In the genomic region with DNA sequence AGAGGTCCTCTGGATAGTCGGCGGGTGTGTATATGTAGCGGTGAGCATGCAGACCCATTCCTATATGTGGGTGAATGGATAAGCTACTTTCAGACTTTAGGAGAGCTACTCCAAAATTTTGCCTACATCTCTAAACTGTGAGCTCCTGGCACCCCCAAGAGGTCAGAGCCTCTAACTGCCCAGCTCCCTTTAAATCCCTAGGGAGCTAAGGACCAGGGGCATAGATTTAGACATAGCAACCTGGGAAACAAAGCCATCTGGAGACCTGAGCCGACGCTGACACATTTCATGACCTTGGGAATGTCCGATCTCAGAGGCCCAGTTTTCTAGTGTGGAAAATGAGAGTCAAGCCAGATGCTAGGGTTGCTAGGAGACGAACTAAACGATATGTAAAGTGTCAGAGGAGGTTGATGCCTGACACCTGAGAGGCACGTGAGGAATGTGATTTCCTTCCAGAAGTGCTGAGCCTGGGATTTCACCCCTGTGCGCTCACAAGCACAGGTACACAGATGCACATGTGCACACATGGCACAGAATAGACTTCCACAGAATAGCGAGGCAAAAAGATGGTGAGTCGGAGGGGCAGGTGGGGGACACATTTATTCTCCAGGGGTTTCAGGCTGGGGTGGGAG, we compare ENCODE assay signal across 8 mouse cellular contexts. TPM values are rescaled to one million over a fixed set of nuclear protein-coding genes. Genes with fewer than 3 reads are reported as not detected.
DNase-seq lines count a peak whose midpoint lies in the region; ATAC-seq and TF ChIP-seq lines count a peak whose summit lies in the region.
"Had no signal": no experiment of that assay in that cellular context is flagged by ENCODE, and none has a peak within 500 bp of the region (broad histone marks: within the 10 kb centered on the region; RNA-seq: fewer than 3 reads in every experiment).

No protein-coding gene starts in this region.

- no peaks in the 10 kb centered on the region for H3K9me3 ChIP-seq in heart, embryonic 13.5 days

- ATAC-seq in heart, embryonic 13.5 days (ENCODE audit: extremely low read depth, insufficient number of reproducible peaks, low FRiP score, low TSS enrichment) = 0 out of 2 replicates have a peak, but pooled peaks have one; percentile 10
- no peak for ATAC-seq in megakaryocyte, adult 5-6 weeks (ENCODE audit: poor library complexity, severe bottlenecking)

- TF ChIP-seq CTCF in cerebellum, adult 2 months (IDR thresholded peaks at IDR 0.05; ENCODE audit: borderline replicate concordance, insufficient read depth, low read depth, low read length) = peak; percentile 71

- no peak overlapping the region for H3K4me2 ChIP-seq in heart, embryonic 13.5 days

- no peaks in the 10 kb centered on the region for H3K4me1 ChIP-seq in cerebellum, adult 2 months (ENCODE audit: control insufficient read depth, insufficient read depth, low read length)
- H3K4me1 ChIP-seq in heart, embryonic 13.5 days = peaks cover 5% of the 10 kb centered on the region

- H3K4me3 ChIP-seq in cerebellum, adult 2 months (replicated peaks; ENCODE audit: insufficient read depth, low read depth, low read length) = no peak overlapping the region
- no peak overlapping the region for H3K4me3 ChIP-seq in heart, embryonic 13.5 days
- H3K4me3 ChIP-seq: myocyte had no signal

- no peak overlapping the region for H3K27ac ChIP-seq in cerebellum, adult 2 months (ENCODE audit: insufficient read depth, low read length)
- H3K27ac ChIP-seq in heart, embryonic 13.5 days (replicated peaks) = no peak overlapping the region

- 40% methylated on average over 12 of the region's 12 CpGs for WGBS in cerebellum, adult 2 months
- 30% methylated on average over 12 of the region's 12 CpGs for WGBS in heart, embryonic 13.5 days

- no peaks in the 10 kb centered on the region for H3K36me3 ChIP-seq in heart, embryonic 13.5 days

- H3K27me3 ChIP-seq in cerebellum, adult 2 months (ENCODE audit: control insufficient read depth, insufficient read depth, low read length) = no peaks in the 10 kb centered on the region
- H3K27me3 ChIP-seq in heart, embryonic 13.5 days (replicated peaks) = no peaks in the 10 kb centered on the region; the same call in 1 of the 2 replicates

- H3K9ac ChIP-seq in heart, embryonic 13.5 days = peak overlapping the region; percentile 44; the same call in 1 of the 2 replicates

- peak; percentile 66 for DNase-seq in testis, postnatal 10 days (ENCODE audit: low spot score)
- no peak for DNase-seq in testis, postnatal 14 days (ENCODE audit: low spot score)
- DNase-seq in cerebellum, adult 2 months = peak; percentile 23 to 38
- peak; percentile 70 for DNase-seq in kidney, postnatal 10 days
- DNase-seq in lung, postnatal 10 days = peak; percentile 82

- TF ChIP-seq POLR2A in cerebellum, adult 2 months (IDR thresholded peaks at IDR 0.05; ENCODE audit: borderline replicate concordance, insufficient read depth, low read length) = no peak

RNA-seq across cellular contexts. Expression of a gene that starts 5.4 kb away (rescaled TPM):
- not detected in 2 replicates for polyA plus RNA-seq in cerebellum, adult 2 months (2012; rRNA removed)
- polyA plus RNA-seq in heart, embryonic 13.5 days (2015; fragmentation: Nextera tagmentation; extraction: Ambion mirVana) = not detected in 2 replicates
- not detected in 2 replicates for total RNA-seq in megakaryocyte, adult 5-6 weeks (2015)
- not detected in 2 replicates for total RNA-seq in megakaryocyte, adult 5-6 weeks (2017)
- polyA plus RNA-seq: myocyte had no signal

RNA-seq across cellular contexts. Expression of a gene that starts 14.2 kb away (rescaled TPM):
- not detected in 2 replicates for polyA plus RNA-seq in cerebellum, adult 2 months (2012; rRNA removed)
- polyA plus RNA-seq in heart, embryonic 13.5 days (2015; fragmentation: Nextera tagmentation; extraction: Ambion mirVana) = 3.2 and 9.9 TPM in 2 replicates
- total RNA-seq in megakaryocyte, adult 5-6 weeks (2015) = 7.8 and 8.2 TPM in 2 replicates
- 2.9 and 7.7 TPM in 2 replicates for total RNA-seq in megakaryocyte, adult 5-6 weeks (2017)
- polyA plus RNA-seq: myocyte had no signal

RNA-seq across cellular contexts. Expression of a gene that starts 31.0 kb away (rescaled TPM):
- polyA plus RNA-seq in cerebellum, adult 2 months (2012; rRNA removed) = 9.5 and 10.9 TPM in 2 replicates
- 9.3 and 10.4 TPM in 2 replicates for polyA plus RNA-seq in heart, embryonic 13.5 days (2015; fragmentation: Nextera tagmentation; extraction: Ambion mirVana)
- 0.46 and 3.0 TPM in 2 replicates for total RNA-seq in megakaryocyte, adult 5-6 weeks (2015)
- total RNA-seq in megakaryocyte, adult 5-6 weeks (2017) = 0.89 and 1.3 TPM in 2 replicates

RNA-seq across cellular contexts. Expression of a gene that starts 45.6 kb away (rescaled TPM):
- 0.07 TPM in 1 of 2 replicates, not detected in the other for polyA plus RNA-seq in cerebellum, adult 2 months (2012; rRNA removed)
- polyA plus RNA-seq in heart, embryonic 13.5 days (2015; fragmentation: Nextera tagmentation; extraction: Ambion mirVana) = 1.6 and 1.7 TPM in 2 replicates
- total RNA-seq in megakaryocyte, adult 5-6 weeks (2015) = not detected in 2 replicates
- not detected in 2 replicates for total RNA-seq in megakaryocyte, adult 5-6 weeks (2017)
- polyA plus RNA-seq: myocyte had no signal
